Mouse (Mus musculus) liver, embryonic 16.5 days (tissue): ENCODE data around the gene Dcun1d3. TPM values are rescaled to one million over a fixed set of nuclear protein-coding genes. Genes with fewer than 3 reads are reported as not detected.

Experiments used
- ATAC-seq: fragments of 200-750 bp; cut with Nextera tagmentation; 2 replicates; pipeline ENCODE4 v1.8.0; 2017; ENCODE audit warnings: low read depth, mild to moderate bottlenecking, moderate number of reproducible peaks, moderate library complexity
- H3K27ac ChIP-seq: fragments of 300-500 bp; sonication (generic); 2 replicates; pipeline ENCODE4 v1.5.1; 2014; ENCODE audit warnings: mild to moderate bottlenecking, low read length
- H3K27me3 ChIP-seq: fragments of 300-500 bp; sonication (generic); 2 replicates; pipeline ENCODE4 v1.6.1; 2014; ENCODE audit warnings: low read depth, low read length, mixed read lengths; ENCODE audit not compliant: control insufficient read depth, insufficient read depth
- H3K36me3 ChIP-seq: fragments of 300-500 bp; sonication (generic); 2 replicates; pipeline ENCODE4 v1.6.1; 2014; ENCODE audit warnings: mild to moderate bottlenecking; ENCODE audit not compliant: control insufficient read depth, insufficient read depth
- H3K4me1 ChIP-seq: fragments of 300-500 bp; sonication (generic); 2 replicates; pipeline ENCODE4 v1.6.1; 2014; ENCODE audit warnings: low read depth, low read length, mixed read lengths; ENCODE audit not compliant: control insufficient read depth
- H3K4me2 ChIP-seq: fragments of 300-500 bp; sonication (generic); 2 replicates; pipeline ENCODE4 v1.6.1; 2014; ENCODE audit warnings: low read depth, low read length, mixed read lengths
- H3K4me3 ChIP-seq: fragments of 300-500 bp; sonication (generic); 2 replicates; pipeline ENCODE4 v1.5.1; 2014; ENCODE audit warnings: low read depth, mild to moderate bottlenecking, low read length
- H3K9ac ChIP-seq: fragments of 300-500 bp; sonication (generic); 2 replicates; pipeline ENCODE4 v1.6.1; 2014; ENCODE audit warnings: low read depth, low read length
- H3K9me3 ChIP-seq: fragments of 300-500 bp; sonication (generic); replicated peaks from 2 replicates; pipeline ENCODE4 v1.6.1; 2016; ENCODE audit warnings: low read length; ENCODE audit not compliant: control insufficient read depth
- WGBS: fragments of 180-500 bp; shearing (Covaris S2); extraction: QIAGEN DNeasy Blood & Tissue Kit; methylation state at CpG from one replicate; pipeline ENCODE4 v1.1.7; 2014; ENCODE audit not compliant: insufficient replicate concordance; 5-methylcytosine and 5-hydroxymethylcytosine counted together
- polyA plus RNA-seq: library from polyadenylated mRNA; unstranded; fragments of >200 nt; fragmentation: Nextera tagmentation; extraction: Ambion mirVana; gene quantifications from 2 replicates; pipeline ENCODE4 v1.2.1, GENCODE M21; 2015

Gene Dcun1d3
- polyA plus RNA-seq: 1.9 TPM in 2 replicates

GRCm38 (mm10) chr7:119895639-119896512, at the start of gene Dcun1d3, which contains the start of gene Lyrm1:
TSS of gene Dcun1d3 (minus strand) at chr7:119896298.
TSS of gene Lyrm1 (plus strand) at chr7:119895861.
- Histone ChIP-seq H3K4me3 (peak within 1 kb of the TSS; percentile 81), H3K36me3 (no peaks in the 10 kb centered on the region)

GRCm38 (mm10) chr7:119941569-119941968, 45.5 kb upstream of the Dcun1d3 start:
- H3K36me3 ChIP-seq: no peaks in the 10 kb centered on the region
- 30% methylated on average over 2 of the region's 2 CpGs for WGBS
- no peaks in the 10 kb centered on the region for H3K9me3 ChIP-seq
- ATAC-seq: no peak
- no peaks in the 10 kb centered on the region for H3K4me1 ChIP-seq
- no peak overlapping the region for H3K27ac ChIP-seq
- no peaks in the 10 kb centered on the region for H3K27me3 ChIP-seq
- H3K4me3 ChIP-seq: no peak overlapping the region
- H3K9ac ChIP-seq: no peak overlapping the region
- no peak overlapping the region for H3K4me2 ChIP-seq

More at GRCm38 (mm10) chr7:119895639-119896512, at the start of gene Dcun1d3, which contains the start of gene Lyrm1:
- Histone ChIP-seq H3K9me3 (no peaks in the 10 kb centered on the region), H3K9ac (peak within 1 kb of the TSS; percentile 86), H3K4me1 (peaks cover 17% of the 10 kb centered on the region), H3K27me3 (no peaks in the 10 kb centered on the region), H3K27ac (peak within 1 kb of the TSS; percentile 66), H3K4me2 (peak within 1 kb of the TSS; percentile 93)
- WGBS: under 1% methylated on average over 61 of the region's 63 CpGs
- ATAC-seq: peak; percentile 97

- ATAC-seq: no peak
- Histone ChIP-seq H3K4me1 (no peaks in the 10 kb centered on the region), H3K27ac (no peak overlapping the region), H3K4me3 (no peak overlapping the region), H3K4me2 (no peak overlapping the region), H3K36me3 (no peaks in the 10 kb centered on the region), H3K27me3 (no peaks in the 10 kb centered on the region), H3K9me3 (no peaks in the 10 kb centered on the region), H3K9ac (no peak overlapping the region)
- WGBS: 47% methylated on average over 5 of the region's 5 CpGs
These were observed 40.9 kb upstream of the Dcun1d3 start for GRCm38 (mm10) chr7:119937036-119937435.

- Histone ChIP-seq H3K4me2 (no peak overlapping the region), H3K27ac (no peak overlapping the region), H3K9ac (no peak overlapping the region), H3K9me3 (no peaks in the 10 kb centered on the region), H3K27me3 (no peaks in the 10 kb centered on the region), H3K4me1 (no peaks in the 10 kb centered on the region), H3K4me3 (no peak overlapping the region), H3K36me3 (no peaks in the 10 kb centered on the region)
- ATAC-seq: no peak
These were observed 40.2 kb upstream of the Dcun1d3 start for GRCm38 (mm10) chr7:119936321-119936720.

- Histone ChIP-seq H3K27ac (no peak overlapping the region), H3K27me3 (no peaks in the 10 kb centered on the region), H3K4me2 (no peak overlapping the region), H3K4me1 (no peaks in the 10 kb centered on the region), H3K9ac (no peak overlapping the region), H3K36me3 (no peaks in the 10 kb centered on the region), H3K9me3 (no peaks in the 10 kb centered on the region), H3K4me3 (no peak overlapping the region)
- ATAC-seq: no peak
- WGBS: 21% methylated on average over 2 of the region's 2 CpGs
These were observed 32.8 kb upstream of the Dcun1d3 start for GRCm38 (mm10) chr7:119928783-119929440.

GRCm38 (mm10) chr7:119921054-119921453, 25.0 kb upstream of the Dcun1d3 start:
- no peak overlapping the region for H3K4me2 ChIP-seq
- no peak for ATAC-seq
- no peaks in the 10 kb centered on the region for H3K27me3 ChIP-seq
- no peaks in the 10 kb centered on the region for H3K36me3 ChIP-seq
- H3K27ac ChIP-seq: no peak overlapping the region
- no peak overlapping the region for H3K4me3 ChIP-seq
- no peaks in the 10 kb centered on the region for H3K9me3 ChIP-seq
- H3K9ac ChIP-seq: no peak overlapping the region
- no peaks in the 10 kb centered on the region for H3K4me1 ChIP-seq
- 47% methylated on average over 4 of the region's 4 CpGs for WGBS

GRCm38 (mm10) chr7:119920457-119920856, 24.4 kb upstream of the Dcun1d3 start:
- Histone ChIP-seq H3K27me3 (no peaks in the 10 kb centered on the region), H3K9ac (no peak overlapping the region), H3K9me3 (no peaks in the 10 kb centered on the region), H3K36me3 (no peaks in the 10 kb centered on the region), H3K27ac (no peak overlapping the region), H3K4me1 (no peaks in the 10 kb centered on the region), H3K4me3 (no peak overlapping the region), H3K4me2 (no peak overlapping the region)
- ATAC-seq: no peak
- WGBS: 39% methylated on average over 2 of the region's 2 CpGs

GRCm38 (mm10) chr7:119911727-119912126, 15.6 kb upstream of the Dcun1d3 start:
- no peak overlapping the region for H3K9ac ChIP-seq
- H3K4me3 ChIP-seq: no peak overlapping the region
- H3K36me3 ChIP-seq: no peaks in the 10 kb centered on the region
- H3K4me2 ChIP-seq: no peak overlapping the region
- H3K9me3 ChIP-seq: no peaks in the 10 kb centered on the region
- H3K4me1 ChIP-seq: no peaks in the 10 kb centered on the region
- whole genome bisulfite sequencing: 39% methylated on average over 3 of the region's 3 CpGs
- ATAC-seq: no peak
- H3K27ac ChIP-seq: no peak overlapping the region
- no peaks in the 10 kb centered on the region for H3K27me3 ChIP-seq
